Mouse (Mus musculus): ENCODE measurements around the gene Gm45618. TPM values are rescaled to one million over a fixed set of nuclear protein-coding genes. Genes with fewer than 3 reads are reported as not detected.

Gm45618 gene
- polyA plus RNA-seq, 1 experiment = not detected

- WGBS = 1% methylated on average over 62 of the region's 63 CpGs
- peaks cover 16% of the 10 kb centered on the region for H3K4me1 ChIP-seq (replicated peaks; ENCODE audit: control insufficient read depth, insufficient read depth, low read length)
- TF ChIP-seq CTCF (IDR thresholded peaks at IDR 0.05; ENCODE audit: borderline replicate concordance, control insufficient read depth, extremely low read depth, insufficient read depth, low read length, poor library complexity) (peak; percentile 63; the same call in 1 of the 2 replicates), POLR2A (IDR thresholded peaks at IDR 0.05; ENCODE audit: control insufficient read depth, extremely low read depth, insufficient read depth, low read length, poor library complexity) (no peak)
- H3K36me3 ChIP-seq (ENCODE audit: control insufficient read depth, insufficient read depth, low read length) = no peaks in the 10 kb centered on the region
- peak within 1 kb of the TSS; percentile 52 for H3K4me3 ChIP-seq (ENCODE audit: control insufficient read depth, insufficient read depth, low read length)
- H3K27ac ChIP-seq (ENCODE audit: control insufficient read depth, insufficient read depth, low read length) = no peak within 1 kb of the TSS
- peaks cover 17% of the 10 kb centered on the region for H3K27me3 ChIP-seq (ENCODE audit: control insufficient read depth, insufficient read depth, low read length)
- DNase-seq = peak; percentile 86
Measured at GRCm38 (mm10) chr7:142095183-142095931, 25.2 kb downstream of the Gm45618 start, which contains the start of gene Dusp8. Gene Dusp8, minus strand, starts transcription at chr7:142095843.

GRCm38 (mm10) chr7:142094301-142095143 is 26.0 kb downstream of the Gm45618 start:
- H3K4me1 ChIP-seq (replicated peaks; ENCODE audit: control insufficient read depth, insufficient read depth, low read length) = peaks cover 16% of the 10 kb centered on the region
- no peaks in the 10 kb centered on the region for H3K36me3 ChIP-seq (ENCODE audit: control insufficient read depth, insufficient read depth, low read length)
- peak; percentile 9 for DNase-seq
- H3K27me3 ChIP-seq (ENCODE audit: control insufficient read depth, insufficient read depth, low read length) = peaks cover 17% of the 10 kb centered on the region
- TF ChIP-seq CTCF (IDR thresholded peaks at IDR 0.05; ENCODE audit: borderline replicate concordance, control insufficient read depth, extremely low read depth, insufficient read depth, low read length, poor library complexity) (no peak), POLR2A (IDR thresholded peaks at IDR 0.05; ENCODE audit: control insufficient read depth, extremely low read depth, insufficient read depth, low read length, poor library complexity) (no peak)
- no peak overlapping the region for H3K27ac ChIP-seq (ENCODE audit: control insufficient read depth, insufficient read depth, low read length)
- WGBS = 4% methylated on average over 89 of the region's 89 CpGs
- peak overlapping the region; percentile 42 for H3K4me3 ChIP-seq (ENCODE audit: control insufficient read depth, insufficient read depth, low read length)

GRCm38 (mm10) chr7:142093696-142094240 is 26.8 kb downstream of the Gm45618 start:
- no peak for DNase-seq
- no peak overlapping the region for H3K27ac ChIP-seq (ENCODE audit: control insufficient read depth, insufficient read depth, low read length)
- peaks cover 16% of the 10 kb centered on the region for H3K4me1 ChIP-seq (replicated peaks; ENCODE audit: control insufficient read depth, insufficient read depth, low read length)
- TF ChIP-seq CTCF (IDR thresholded peaks at IDR 0.05; ENCODE audit: borderline replicate concordance, control insufficient read depth, extremely low read depth, insufficient read depth, low read length, poor library complexity) = no peak
- no peak for TF ChIP-seq POLR2A (IDR thresholded peaks at IDR 0.05; ENCODE audit: control insufficient read depth, extremely low read depth, insufficient read depth, low read length, poor library complexity)
- WGBS = 46% methylated on average over 6 of the region's 6 CpGs
- no peak overlapping the region for H3K4me3 ChIP-seq (ENCODE audit: control insufficient read depth, insufficient read depth, low read length)
- no peaks in the 10 kb centered on the region for H3K36me3 ChIP-seq (ENCODE audit: control insufficient read depth, insufficient read depth, low read length)
- peaks cover 17% of the 10 kb centered on the region for H3K27me3 ChIP-seq (ENCODE audit: control insufficient read depth, insufficient read depth, low read length)

DNA sequence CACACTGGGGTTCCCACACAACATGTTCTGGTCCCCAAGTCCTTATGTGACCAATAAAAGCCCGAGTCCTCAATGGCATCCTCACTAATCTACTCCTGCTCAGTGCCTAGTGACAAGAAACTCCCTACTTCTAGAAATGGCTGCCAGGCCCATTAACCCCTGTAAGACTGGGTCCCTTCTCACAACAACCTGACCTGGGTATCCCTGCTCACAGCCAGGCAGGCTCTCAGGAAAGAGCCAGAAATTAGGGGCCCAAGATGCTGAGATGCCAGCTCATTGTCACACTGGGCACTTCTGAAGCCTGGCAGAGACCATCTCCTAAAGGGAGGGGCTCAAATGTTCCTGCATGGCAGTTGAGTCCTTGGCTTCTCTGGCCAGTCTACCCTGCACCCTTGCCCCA is 27.5 kb downstream of the Gm45618 start:
- TF ChIP-seq POLR2A (IDR thresholded peaks at IDR 0.05; ENCODE audit: control insufficient read depth, extremely low read depth, insufficient read depth, low read length, poor library complexity) (no peak), CTCF (IDR thresholded peaks at IDR 0.05; ENCODE audit: borderline replicate concordance, control insufficient read depth, extremely low read depth, insufficient read depth, low read length, poor library complexity) (no peak)
- peaks cover 16% of the 10 kb centered on the region for H3K4me1 ChIP-seq (replicated peaks; ENCODE audit: control insufficient read depth, insufficient read depth, low read length)
- WGBS = 71% methylated on average over 1 of the region's 1 CpGs

DNA sequence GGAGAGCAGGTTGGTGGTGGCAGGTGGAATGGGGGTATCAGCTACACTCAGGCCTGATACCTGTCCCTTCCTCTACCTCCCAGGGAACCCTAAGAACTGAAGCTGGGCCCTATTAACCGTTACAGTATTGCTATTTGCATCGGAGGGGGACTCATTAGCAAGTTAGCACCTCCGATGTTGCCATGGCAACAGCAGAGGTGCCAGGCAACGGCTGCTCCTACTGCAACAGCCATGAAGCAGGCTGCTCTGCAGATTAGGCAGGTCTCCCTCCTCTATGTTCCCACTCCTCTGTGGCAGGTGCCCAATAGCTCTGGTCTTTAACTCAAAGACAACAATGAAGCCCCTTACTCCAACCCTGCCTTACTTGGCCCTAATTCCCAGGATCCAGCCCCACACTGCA is 28.7 kb downstream of the Gm45618 start:
- no peak for TF ChIP-seq POLR2A (IDR thresholded peaks at IDR 0.05; ENCODE audit: control insufficient read depth, extremely low read depth, insufficient read depth, low read length, poor library complexity)
- no peak for TF ChIP-seq CTCF (IDR thresholded peaks at IDR 0.05; ENCODE audit: borderline replicate concordance, control insufficient read depth, extremely low read depth, insufficient read depth, low read length, poor library complexity)
- no peak overlapping the region for H3K4me3 ChIP-seq (ENCODE audit: control insufficient read depth, insufficient read depth, low read length)
- no peaks in the 10 kb centered on the region for H3K36me3 ChIP-seq (ENCODE audit: control insufficient read depth, insufficient read depth, low read length)
- no peak for DNase-seq
- H3K27me3 ChIP-seq (ENCODE audit: control insufficient read depth, insufficient read depth, low read length) = peaks cover 17% of the 10 kb centered on the region
- 27% methylated on average over 4 of the region's 4 CpGs for WGBS
- peaks cover 16% of the 10 kb centered on the region for H3K4me1 ChIP-seq (replicated peaks; ENCODE audit: control insufficient read depth, insufficient read depth, low read length)
- H3K27ac ChIP-seq (ENCODE audit: control insufficient read depth, insufficient read depth, low read length) = no peak overlapping the region

More for the DNA sequence above, 27.5 kb downstream of the Gm45618 start:
- DNase-seq = no peak
- Histone ChIP-seq H3K27me3 (ENCODE audit: control insufficient read depth, insufficient read depth, low read length) (peaks cover 17% of the 10 kb centered on the region), H3K4me3 (ENCODE audit: control insufficient read depth, insufficient read depth, low read length) (no peak overlapping the region), H3K27ac (ENCODE audit: control insufficient read depth, insufficient read depth, low read length) (no peak overlapping the region), H3K36me3 (ENCODE audit: control insufficient read depth, insufficient read depth, low read length) (no peaks in the 10 kb centered on the region)

Data from thymus, adult 2 months (tissue).